Mouse (Mus musculus) hematopoietic stem cell, adult 5-6 weeks (primary cell): ENCODE results near the gene Sipa1l3. TPM values are rescaled to one million over a fixed set of nuclear protein-coding genes. Genes with fewer than 3 reads are reported as not detected.

ENCODE experiments used
- ATAC-seq, 2 experiments: fragments of 125-278 bp in 1 of 2; replicated peaks in 1 of 2; 2 replicates each; pipeline ENCODE4 v1.8.0; 2016 to 2017; ENCODE audit warnings: inconsistent platforms in 2 of 2, mild to moderate bottlenecking in 2 of 2, moderate number of reproducible peaks in 2 of 2, low read depth in 1 of 2, moderate TSS enrichment in 1 of 2; ENCODE audit not compliant: low FRiP score in 2 of 2, poor library complexity in 2 of 2, severe bottlenecking in 2 of 2, insufficient read depth in 1 of 2, low TSS enrichment in 1 of 2
- total RNA-seq: library from RNA; stranded (forward); fragments of 172-1452, 232-1000 nt; gene quantifications from 2 replicates; pipeline ENCODE4 v1.2.3, GENCODE M21; 2017

Gene Sipa1l3
- total RNA-seq, 1 experiment from 2014 or later: 15.5 TPM

DNA sequence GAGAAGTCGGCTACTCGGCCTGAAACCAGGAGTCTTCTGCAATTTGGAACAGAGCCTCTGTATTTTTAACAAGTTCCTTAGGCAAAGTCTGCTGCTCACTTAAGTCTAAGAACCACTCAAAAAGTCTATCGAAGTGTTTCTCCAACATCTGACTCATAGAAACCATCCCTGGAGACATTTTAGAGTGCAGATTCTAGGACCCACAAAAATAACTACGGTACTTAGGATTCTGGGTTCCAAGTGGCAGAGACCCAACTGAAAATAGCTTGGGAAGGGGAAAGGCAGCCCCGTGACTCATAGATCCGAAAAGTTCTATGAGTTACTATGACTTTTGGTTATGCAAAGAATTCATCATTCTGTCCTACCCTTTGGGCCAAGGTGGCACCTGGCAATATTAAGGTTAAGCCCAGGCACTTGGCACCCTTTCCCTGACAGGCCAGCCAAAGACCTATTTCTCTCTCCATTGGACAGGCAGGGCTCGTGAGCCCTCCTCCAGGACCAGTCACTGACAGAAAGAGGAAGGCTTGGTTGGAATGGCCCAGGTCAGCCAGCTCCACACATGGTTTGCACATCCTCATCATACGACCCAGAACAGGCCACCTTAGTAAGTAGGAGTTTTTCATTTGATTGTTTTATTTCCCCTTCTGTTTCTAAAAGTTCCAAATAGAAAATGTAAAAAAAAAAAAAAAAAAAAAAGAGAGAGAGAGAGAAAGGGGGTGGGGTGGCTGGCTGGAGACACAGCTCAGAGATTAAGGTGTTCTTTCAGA lies 27.6 kb downstream of the Sipa1l3 start:
- no peak for ATAC-seq

- no peak for ATAC-seq
Observed at GRCm38 (mm10) chr7:29489851-29490250, 28.6 kb downstream of the Sipa1l3 start.

DNA sequence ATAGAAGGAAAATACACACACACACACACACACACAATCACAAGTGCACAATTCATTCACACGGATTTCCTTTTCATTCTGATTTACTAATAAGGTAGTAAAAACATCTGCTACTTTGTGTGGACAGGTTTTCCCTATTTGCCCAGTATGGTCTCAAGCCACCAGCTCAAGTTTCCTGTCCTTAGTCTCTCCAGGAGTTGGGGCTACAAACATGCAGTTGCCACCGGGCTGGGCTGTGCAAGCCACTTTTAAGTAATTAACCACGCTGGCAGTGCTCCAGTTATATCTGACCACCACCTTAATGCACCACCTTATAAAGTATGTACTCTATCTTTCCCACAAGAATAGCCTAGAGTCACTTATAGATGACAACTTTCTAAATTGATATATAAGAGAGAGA lies 29.1 kb downstream of the Sipa1l3 start:
- ATAC-seq: no peak

GRCm38 (mm10) chr7:29486753-29487152 lies 31.7 kb downstream of the Sipa1l3 start:
- no peak for ATAC-seq

DNA sequence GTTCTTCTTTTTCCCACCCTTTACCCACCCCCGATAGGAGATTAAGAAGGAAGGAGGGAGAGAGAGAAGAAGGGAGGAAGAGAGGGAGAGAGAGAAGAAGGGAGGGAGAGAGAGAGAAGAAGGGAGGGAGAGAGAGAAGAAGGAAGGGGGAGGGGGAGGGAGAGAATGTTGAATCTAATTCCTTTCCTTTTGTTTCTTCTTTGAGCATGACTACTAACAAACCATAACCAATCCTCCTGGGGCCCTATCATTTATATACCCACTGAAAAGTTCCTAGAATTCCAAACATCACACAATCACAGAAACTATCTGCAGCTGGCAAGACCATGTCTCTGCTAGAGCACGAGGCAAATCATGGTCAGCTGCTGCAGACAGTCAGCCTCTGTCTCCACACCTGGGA lies 32.7 kb downstream of the Sipa1l3 start:
- no peak for ATAC-seq

GRCm38 (mm10) chr7:29483556-29483955 lies 34.9 kb downstream of the Sipa1l3 start:
- ATAC-seq: no peak

DNA sequence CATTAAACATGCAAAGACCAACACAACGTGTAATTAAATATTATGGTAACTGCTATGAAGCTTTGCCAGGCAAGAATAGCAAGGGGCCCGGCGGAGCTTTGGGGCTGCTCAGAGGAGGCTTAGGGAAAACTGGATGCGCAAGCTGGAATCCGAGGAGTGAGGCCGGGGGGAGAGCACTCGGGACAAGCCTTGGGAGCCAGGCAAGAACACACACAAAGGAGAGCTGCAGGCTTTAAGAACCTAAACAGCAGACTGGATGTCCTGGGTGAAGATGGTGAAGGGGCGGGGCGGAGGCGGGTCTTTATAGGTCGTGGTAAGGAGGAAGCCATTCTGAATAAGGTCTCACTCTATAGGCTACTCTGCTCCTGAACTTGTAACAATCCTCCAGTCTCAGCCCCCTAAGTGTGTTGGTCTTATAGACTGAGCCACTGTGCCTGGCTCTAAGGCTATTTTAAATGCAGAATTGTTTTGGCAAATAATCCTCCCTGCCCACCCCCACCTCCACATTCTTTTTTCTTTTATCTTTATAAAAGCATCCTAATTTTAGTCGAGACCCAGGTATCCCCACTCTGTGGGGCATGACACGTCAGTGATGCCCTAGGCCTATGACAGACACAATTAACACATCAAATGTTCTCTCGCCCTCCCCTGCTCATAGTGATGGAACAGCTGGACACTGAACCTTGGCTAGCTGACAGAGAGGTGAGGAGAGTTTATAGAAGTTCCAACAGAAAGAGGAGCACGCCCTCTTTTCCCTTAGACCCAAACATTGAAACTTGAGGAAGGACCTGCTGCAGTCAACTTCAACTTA lies 36.9 kb downstream of the Sipa1l3 start:
- ATAC-seq: no peak

- no peak for ATAC-seq
Observed at GRCm38 (mm10) chr7:29480590-29481344, 37.7 kb downstream of the Sipa1l3 start.

GRCm38 (mm10) chr7:29480183-29480582 lies 38.3 kb downstream of the Sipa1l3 start:
- no peak for ATAC-seq

DNA sequence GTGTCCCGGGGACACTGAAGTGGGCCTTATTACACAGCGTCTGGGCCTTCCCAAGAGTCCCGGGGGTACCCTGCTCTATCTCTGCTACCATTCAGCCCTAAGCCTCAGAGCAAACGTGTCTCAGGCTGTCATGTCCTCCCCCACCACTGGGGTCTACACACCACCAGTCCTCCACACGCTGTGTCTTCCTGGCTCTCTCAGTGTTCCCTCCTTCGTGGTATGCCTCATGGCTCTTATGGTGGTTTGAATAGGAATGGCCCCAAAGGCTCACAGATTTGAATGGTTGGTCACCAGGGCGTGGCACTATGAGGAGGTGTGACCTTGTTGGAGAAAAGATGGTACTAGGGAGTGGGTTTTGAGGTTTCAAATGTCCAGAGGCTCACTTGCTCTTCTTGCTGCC lies 43.4 kb downstream of the Sipa1l3 start:
- ATAC-seq: no peak

DNA sequence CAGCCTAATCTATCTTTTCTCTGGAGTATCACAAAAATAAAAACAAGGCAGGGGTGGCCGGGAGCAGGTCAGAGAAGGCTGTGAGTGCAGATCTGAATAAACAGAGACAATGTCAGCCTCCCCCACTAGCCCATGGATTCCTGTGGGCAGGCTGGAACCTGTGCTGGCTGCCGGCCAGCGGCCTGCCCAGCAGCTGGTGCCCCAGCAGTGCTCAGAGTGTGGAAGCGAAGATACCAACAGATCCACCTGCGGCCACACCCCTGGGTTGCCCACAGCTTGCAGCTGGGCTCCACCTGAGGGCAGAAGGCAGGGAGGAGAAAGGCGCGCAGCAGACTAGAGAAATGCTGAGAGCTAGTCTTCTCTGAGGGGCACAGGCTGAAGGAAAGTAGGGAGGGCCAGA lies 47.1 kb downstream of the Sipa1l3 start:
- no peak for ATAC-seq

DNA sequence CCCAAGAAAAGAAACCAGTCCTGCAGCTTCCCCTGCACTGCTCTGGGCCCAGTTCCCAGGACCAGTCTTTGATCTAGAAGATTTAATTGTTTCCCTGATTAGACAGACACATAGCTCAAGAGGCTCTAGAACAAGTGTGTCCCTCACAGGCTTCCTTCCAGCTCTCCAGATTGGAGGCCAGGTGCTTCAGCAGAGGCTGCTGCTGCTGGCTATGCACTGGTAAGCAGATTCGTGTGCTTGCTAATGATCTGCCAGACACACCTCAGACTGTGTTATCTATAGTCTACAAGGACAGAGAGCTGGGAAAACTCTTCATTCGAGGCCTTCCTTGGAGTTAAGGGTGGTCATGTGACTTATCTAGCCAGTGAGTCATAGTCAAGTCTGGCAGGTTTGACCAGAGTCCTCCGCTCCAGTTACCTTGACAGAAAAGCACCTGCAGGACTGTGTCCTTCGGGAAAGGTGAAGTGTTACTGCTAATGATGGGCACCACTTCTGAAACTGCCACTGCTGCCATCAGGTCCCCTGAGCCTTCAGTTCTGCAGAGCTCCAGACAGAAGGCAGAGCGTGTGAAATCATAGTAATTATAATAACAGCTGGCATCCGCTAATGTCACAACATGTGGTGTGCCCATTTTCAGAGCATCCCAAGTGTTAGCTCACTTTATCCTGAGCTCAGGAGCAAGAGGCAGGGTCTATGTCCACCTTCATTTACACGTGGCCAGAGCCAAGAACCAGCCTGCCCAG lies 48.7 kb downstream of the Sipa1l3 start:
- no peak for ATAC-seq

DNA sequence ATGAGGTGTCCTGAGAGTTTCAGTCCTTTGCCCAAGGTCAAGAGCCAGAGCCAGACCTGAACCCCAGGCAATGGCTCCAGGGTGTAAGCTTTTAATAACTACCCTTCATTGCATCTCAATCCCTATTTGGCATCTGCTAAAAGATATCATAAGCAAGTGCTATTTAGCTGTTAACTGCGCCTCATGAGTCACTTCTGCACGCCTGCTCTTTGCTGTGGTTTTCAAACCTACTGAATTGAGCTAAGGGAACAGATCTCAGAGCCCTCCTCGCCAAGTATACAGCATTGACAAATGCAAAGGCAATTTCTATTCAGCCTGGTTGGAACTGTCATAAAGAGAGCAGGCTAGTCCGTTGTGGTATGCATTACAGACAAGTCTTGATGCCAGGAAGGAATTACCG lies 49.8 kb downstream of the Sipa1l3 start:
- ATAC-seq: no peak

DNA sequence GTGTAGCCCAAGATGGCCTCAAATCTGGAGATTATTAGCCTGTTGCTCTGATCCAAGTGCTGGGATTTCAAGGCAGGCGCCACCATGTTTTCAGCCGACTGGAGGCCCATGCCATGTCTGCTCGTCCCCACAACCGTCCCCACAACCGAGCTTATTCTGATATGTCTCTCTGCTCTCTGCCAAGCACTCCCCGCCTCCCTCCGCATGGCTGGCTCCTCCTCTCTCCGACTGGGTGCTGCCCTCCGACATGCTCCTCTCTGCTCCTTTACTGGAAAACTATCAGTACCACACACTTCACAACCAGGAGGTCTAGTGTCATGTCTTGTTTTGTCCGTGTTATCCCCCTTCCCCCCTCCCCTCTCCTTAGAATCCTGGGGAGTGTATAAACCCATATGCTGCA lies 51.9 kb downstream of the Sipa1l3 start:
- ATAC-seq: no peak

DNA sequence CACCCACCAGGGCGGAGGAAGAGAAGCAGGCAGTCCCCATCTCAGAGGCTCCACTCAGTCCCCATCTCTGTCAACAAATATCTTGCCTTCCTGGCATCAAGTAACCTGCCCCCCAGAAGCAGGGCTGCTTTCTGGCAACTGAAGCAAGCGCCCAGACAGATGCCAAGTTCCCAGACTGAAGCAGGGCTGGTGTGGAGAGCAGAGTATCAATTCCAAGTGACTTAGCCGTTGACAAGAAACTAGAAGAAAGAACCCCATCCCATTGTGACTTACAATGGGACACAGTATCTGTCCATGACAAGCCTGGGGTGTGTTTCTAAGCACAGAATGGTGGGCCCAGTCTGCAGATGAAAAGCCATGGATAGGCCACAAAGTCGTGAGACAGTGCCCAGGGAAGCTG lies 52.7 kb downstream of the Sipa1l3 start:
- ATAC-seq: no peak

- no peak for ATAC-seq
Observed at GRCm38 (mm10) chr7:29462820-29463219, 55.6 kb downstream of the Sipa1l3 start.

GRCm38 (mm10) chr7:29462178-29462577 lies 56.3 kb downstream of the Sipa1l3 start:
- no peak; a peak in 1 of 4 replicates for ATAC-seq
